Mouse (Mus musculus): ENCODE data around the gene 2310034G01Rik. TPM values are rescaled to one million over a fixed set of nuclear protein-coding genes. Genes with fewer than 3 reads are reported as not detected.

2310034G01Rik gene
- polyA plus RNA-seq, 1 experiment from 2014 or later: 1.9 TPM

DNA sequence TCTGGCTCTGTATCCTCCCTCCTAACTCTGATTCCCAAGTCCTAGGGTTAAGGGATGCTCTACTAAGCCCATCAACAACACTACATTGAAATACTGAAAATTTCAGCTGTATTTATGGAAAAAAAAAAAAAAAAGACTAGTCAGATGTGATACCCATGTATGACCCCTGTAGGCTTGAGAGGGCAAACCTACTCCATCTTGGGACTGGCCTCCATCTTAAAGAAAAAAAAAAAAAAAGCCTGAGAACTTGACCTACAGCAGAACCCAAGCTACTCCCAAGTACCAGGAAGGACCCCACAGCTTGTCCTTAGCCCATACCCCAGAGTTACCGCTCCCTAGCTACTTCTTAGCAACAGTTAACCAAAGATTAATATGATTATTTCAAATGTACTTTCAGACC is 3.0 kb downstream of the 2310034G01Rik start:
- Histone ChIP-seq H3K9ac (ENCODE audit: low read length) (no peak overlapping the region), H3K27me3 (ENCODE audit: control insufficient read depth, insufficient read depth, low read depth, low read length) (peaks cover 4% of the 10 kb centered on the region; the same call in 1 of the 2 replicates)
- WGBS: 100% methylated on average over 1 of the region's 1 CpGs

DNA sequence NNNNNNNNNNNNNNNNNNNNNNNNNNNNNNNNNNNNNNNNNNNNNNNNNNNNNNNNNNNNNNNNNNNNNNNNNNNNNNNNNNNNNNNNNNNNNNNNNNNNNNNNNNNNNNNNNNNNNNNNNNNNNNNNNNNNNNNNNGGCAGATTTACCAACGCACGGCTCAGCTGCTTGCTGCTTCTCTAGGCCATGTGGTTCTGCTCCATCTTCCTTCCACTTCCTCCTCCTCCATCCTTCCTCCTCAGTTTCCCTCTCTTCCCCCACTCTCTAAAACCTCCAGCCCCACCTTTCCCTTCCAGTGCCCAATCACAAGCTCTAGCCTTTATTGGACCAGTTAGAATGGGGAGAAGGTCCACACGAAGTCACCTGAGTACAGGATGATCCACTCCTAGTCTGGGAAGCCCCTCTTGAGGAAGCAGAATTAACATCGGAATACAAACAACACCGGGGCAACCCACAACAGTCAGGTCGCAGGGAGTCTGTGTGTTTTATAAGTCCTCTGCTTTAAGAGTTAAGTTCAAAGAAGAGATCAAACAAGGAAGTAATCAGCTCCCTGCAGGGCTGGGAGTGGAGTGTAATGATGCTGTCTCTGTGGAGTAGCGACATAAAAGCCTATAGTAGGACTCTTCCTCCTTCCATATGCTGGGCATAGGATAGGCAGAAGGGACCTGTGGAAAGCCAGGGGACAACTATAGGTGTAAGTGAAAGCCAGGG is 5.2 kb downstream of the 2310034G01Rik start:
- Histone ChIP-seq H3K27ac (ENCODE audit: low read length) (no peak overlapping the region), H3K4me3 (ENCODE audit: low read length) (no peak overlapping the region), H3K27me3 (ENCODE audit: control insufficient read depth, insufficient read depth, low read depth, low read length) (peaks cover 4% of the 10 kb centered on the region; the same call in 1 of the 2 replicates), H3K9ac (ENCODE audit: low read length) (no peak overlapping the region), H3K4me1 (replicated peaks; ENCODE audit: control insufficient read depth, insufficient read depth, low read length) (peaks cover 12% of the 10 kb centered on the region), H3K36me3 (ENCODE audit: control insufficient read depth, insufficient read depth, low read length) (no peaks in the 10 kb centered on the region), H3K4me2 (ENCODE audit: low read depth, low read length) (no peak overlapping the region), H3K9me3 (ENCODE audit: control insufficient read depth, low read length) (no peaks in the 10 kb centered on the region)
- no peak for ATAC-seq (ENCODE audit: low read depth)
- WGBS: 22% methylated on average over 7 of the region's 7 CpGs

More for the DNA sequence above, 3.0 kb downstream of the 2310034G01Rik start:
- Histone ChIP-seq H3K4me2 (ENCODE audit: low read depth, low read length) (no peak overlapping the region), H3K27ac (ENCODE audit: low read length) (no peak overlapping the region), H3K36me3 (ENCODE audit: control insufficient read depth, insufficient read depth, low read length) (no peaks in the 10 kb centered on the region), H3K4me3 (ENCODE audit: low read length) (no peak overlapping the region), H3K9me3 (ENCODE audit: control insufficient read depth, low read length) (no peaks in the 10 kb centered on the region), H3K4me1 (replicated peaks; ENCODE audit: control insufficient read depth, insufficient read depth, low read length) (peaks cover 15% of the 10 kb centered on the region)
- ATAC-seq (ENCODE audit: low read depth): no peak

DNA sequence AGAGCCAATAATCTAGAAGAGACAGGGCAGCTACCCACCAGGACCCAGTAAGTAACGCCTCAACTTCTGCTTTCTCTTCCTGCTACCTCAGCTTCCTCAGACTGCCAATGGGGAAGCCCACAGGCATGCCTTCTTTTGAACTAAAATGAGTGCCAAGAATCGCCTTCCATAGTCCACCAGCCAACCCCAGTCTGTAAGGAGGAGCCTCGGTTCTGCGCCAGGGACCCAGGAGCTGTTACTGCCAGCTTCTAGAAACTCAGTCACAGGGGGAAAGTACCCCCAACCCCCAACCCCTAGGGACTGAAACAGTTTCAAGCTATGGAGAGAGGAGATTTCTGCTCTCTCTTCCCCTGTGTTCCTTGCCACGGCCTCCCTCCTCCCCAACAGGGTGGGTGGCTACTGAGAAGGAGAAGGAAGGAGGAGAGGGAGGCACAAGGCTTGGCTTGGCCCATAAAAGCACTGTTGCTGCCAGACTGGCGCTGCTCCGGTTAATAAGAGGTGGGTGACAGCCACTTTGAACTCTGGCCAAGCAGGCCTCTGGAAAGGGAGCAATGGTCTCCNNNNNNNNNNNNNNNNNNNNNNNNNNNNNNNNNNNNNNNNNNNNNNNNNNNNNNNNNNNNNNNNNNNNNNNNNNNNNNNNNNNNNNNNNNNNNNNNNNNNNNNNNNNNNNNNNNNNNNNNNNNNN is 10.7 kb downstream of the 2310034G01Rik start:
- H3K27ac ChIP-seq (ENCODE audit: low read length): peak overlapping the region; percentile 69
- H3K4me2 ChIP-seq (ENCODE audit: low read depth, low read length): peak overlapping the region; percentile 73; the same call in 1 of the 2 replicates
- H3K36me3 ChIP-seq (ENCODE audit: control insufficient read depth, insufficient read depth, low read length): no peaks in the 10 kb centered on the region
- peak; percentile 29 for ATAC-seq (ENCODE audit: low read depth)
- H3K4me1 ChIP-seq (replicated peaks; ENCODE audit: control insufficient read depth, insufficient read depth, low read length): peaks cover 15% of the 10 kb centered on the region
- H3K4me3 ChIP-seq (ENCODE audit: low read length): no peak overlapping the region; the same call in 1 of the 2 replicates
- H3K9me3 ChIP-seq (ENCODE audit: control insufficient read depth, low read length): no peaks in the 10 kb centered on the region
- peak overlapping the region; percentile 62 for H3K9ac ChIP-seq (ENCODE audit: low read length)
- peaks cover 4% of the 10 kb centered on the region; the same call in 1 of the 2 replicates for H3K27me3 ChIP-seq (ENCODE audit: control insufficient read depth, insufficient read depth, low read depth, low read length)
- WGBS: 58% methylated on average over 7 of the region's 7 CpGs

- Histone ChIP-seq H3K27ac (ENCODE audit: low read length) (peak overlapping the region; percentile 69), H3K9ac (ENCODE audit: low read length) (peak overlapping the region; percentile 62), H3K9me3 (ENCODE audit: control insufficient read depth, low read length) (no peaks in the 10 kb centered on the region), H3K4me1 (replicated peaks; ENCODE audit: control insufficient read depth, insufficient read depth, low read length) (peaks cover 15% of the 10 kb centered on the region), H3K4me2 (ENCODE audit: low read depth, low read length) (peak overlapping the region; percentile 73), H3K4me3 (ENCODE audit: low read length) (peak overlapping the region; percentile 86), H3K36me3 (ENCODE audit: control insufficient read depth, insufficient read depth, low read length) (no peaks in the 10 kb centered on the region), H3K27me3 (ENCODE audit: control insufficient read depth, insufficient read depth, low read depth, low read length) (peaks cover 2% of the 10 kb centered on the region; the same call in 1 of the 2 replicates)
- ATAC-seq (ENCODE audit: low read depth): peak; percentile 32; the same call in 1 of the 2 replicates
- 53% methylated on average over 6 of the region's 6 CpGs for WGBS
Measured at GRCm38 (mm10) chr19:46338942-46339286, 11.2 kb downstream of the 2310034G01Rik start.

- Histone ChIP-seq H3K27me3 (ENCODE audit: control insufficient read depth, insufficient read depth, low read depth, low read length) (no peaks in the 10 kb centered on the region), H3K4me1 (replicated peaks; ENCODE audit: control insufficient read depth, insufficient read depth, low read length) (peaks cover 15% of the 10 kb centered on the region), H3K36me3 (ENCODE audit: control insufficient read depth, insufficient read depth, low read length) (no peaks in the 10 kb centered on the region), H3K9ac (ENCODE audit: low read length) (peak within 1 kb of the TSS; percentile 88), H3K4me3 (ENCODE audit: low read length) (peak within 1 kb of the TSS; percentile 86), H3K27ac (ENCODE audit: low read length) (peak within 1 kb of the TSS; percentile 69), H3K9me3 (ENCODE audit: control insufficient read depth, low read length) (no peaks in the 10 kb centered on the region), H3K4me2 (ENCODE audit: low read depth, low read length) (peak within 1 kb of the TSS; percentile 73)
- ATAC-seq (ENCODE audit: low read depth): peak; percentile 92
- under 1% methylated on average over 31 of the region's 31 CpGs for WGBS
Measured at GRCm38 (mm10) chr19:46338331-46338936, 11.7 kb downstream of the 2310034G01Rik start, which contains the start of gene Cuedc2. TSS of gene Cuedc2 (minus strand) at chr19:46338702.

DNA sequence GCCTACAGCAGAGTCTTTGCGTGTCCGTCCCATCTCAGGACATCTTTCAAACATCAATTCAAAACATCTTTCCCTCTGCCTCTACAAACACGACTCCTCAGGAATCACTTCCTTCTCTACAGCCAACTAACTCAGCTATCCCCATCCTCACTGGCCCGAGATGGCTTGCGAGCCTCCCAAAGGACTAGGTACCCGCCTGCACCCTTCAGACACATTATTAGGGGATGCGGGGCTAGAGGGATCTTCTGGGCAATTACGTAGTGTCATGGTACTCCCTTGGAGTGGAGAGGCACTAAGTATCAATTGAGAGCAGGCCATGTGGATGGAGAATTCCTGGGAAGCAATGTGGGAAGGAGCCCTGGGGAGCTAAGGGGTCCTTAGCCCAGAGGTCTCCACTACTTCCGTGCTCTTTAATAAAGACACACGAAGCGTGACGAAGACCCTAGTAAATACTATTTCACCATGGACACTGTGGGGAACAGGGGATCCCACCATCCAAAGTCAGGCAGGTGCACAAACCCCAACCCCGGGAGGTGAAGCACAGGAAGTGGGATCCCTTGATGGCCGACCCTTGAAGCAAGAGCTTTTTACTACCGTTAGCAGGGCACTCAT is 12.3 kb downstream of the 2310034G01Rik start:
- H3K27ac ChIP-seq (ENCODE audit: low read length): peak overlapping the region; percentile 7; the same call in 1 of the 2 replicates
- 31% methylated on average over 15 of the region's 15 CpGs for WGBS
- ATAC-seq (ENCODE audit: low read depth): no peak

DNA sequence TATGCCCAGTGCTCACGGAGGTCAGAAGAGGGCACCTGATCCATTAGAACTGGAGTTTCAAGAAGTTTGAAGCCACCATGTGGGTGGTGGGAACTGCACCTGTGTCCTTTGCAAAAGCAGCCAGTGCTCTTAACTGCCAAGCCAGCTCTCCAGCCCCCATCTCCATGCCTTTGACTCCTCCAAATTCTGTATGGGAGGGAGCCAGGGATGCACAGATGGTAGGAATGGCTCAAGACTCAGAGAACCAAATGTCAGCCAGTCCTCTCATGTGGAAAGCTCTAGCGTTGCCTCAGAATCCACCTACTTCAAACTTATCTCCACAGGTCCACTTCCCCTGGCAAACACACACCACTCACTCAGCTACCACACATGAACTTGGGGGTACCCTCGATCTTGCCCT is 16.2 kb downstream of the 2310034G01Rik start:
- Histone ChIP-seq H3K36me3 (ENCODE audit: control insufficient read depth, insufficient read depth, low read length) (no peaks in the 10 kb centered on the region), H3K9me3 (ENCODE audit: control insufficient read depth, low read length) (no peaks in the 10 kb centered on the region), H3K27ac (ENCODE audit: low read length) (no peak overlapping the region), H3K4me1 (replicated peaks; ENCODE audit: control insufficient read depth, insufficient read depth, low read length) (peaks cover 14% of the 10 kb centered on the region), H3K27me3 (ENCODE audit: control insufficient read depth, insufficient read depth, low read depth, low read length) (no peaks in the 10 kb centered on the region), H3K4me2 (ENCODE audit: low read depth, low read length) (no peak overlapping the region), H3K4me3 (ENCODE audit: low read length) (no peak overlapping the region), H3K9ac (ENCODE audit: low read length) (no peak overlapping the region)
- WGBS: 80% methylated on average over 3 of the region's 3 CpGs
- no peak for ATAC-seq (ENCODE audit: low read depth)

More for the DNA sequence above, 12.3 kb downstream of the 2310034G01Rik start:
- H3K4me1 ChIP-seq (replicated peaks; ENCODE audit: control insufficient read depth, insufficient read depth, low read length): peaks cover 15% of the 10 kb centered on the region
- H3K36me3 ChIP-seq (ENCODE audit: control insufficient read depth, insufficient read depth, low read length): no peaks in the 10 kb centered on the region
- H3K4me2 ChIP-seq (ENCODE audit: low read depth, low read length): peak overlapping the region; percentile 73
- H3K27me3 ChIP-seq (ENCODE audit: control insufficient read depth, insufficient read depth, low read depth, low read length): no peaks in the 10 kb centered on the region
- peak overlapping the region; percentile 86 for H3K4me3 ChIP-seq (ENCODE audit: low read length)
- no peaks in the 10 kb centered on the region for H3K9me3 ChIP-seq (ENCODE audit: control insufficient read depth, low read length)
- H3K9ac ChIP-seq (ENCODE audit: low read length): peak overlapping the region; percentile 88

GRCm38 (mm10) chr19:46332721-46333339 is 17.3 kb downstream of the 2310034G01Rik start:
- no peak overlapping the region for H3K27ac ChIP-seq (ENCODE audit: low read length)
- no peaks in the 10 kb centered on the region for H3K9me3 ChIP-seq (ENCODE audit: control insufficient read depth, low read length)
- WGBS: 50% methylated on average over 7 of the region's 7 CpGs
- ATAC-seq (ENCODE audit: low read depth): no peak
- no peaks in the 10 kb centered on the region for H3K27me3 ChIP-seq (ENCODE audit: control insufficient read depth, insufficient read depth, low read depth, low read length)
- H3K36me3 ChIP-seq (ENCODE audit: control insufficient read depth, insufficient read depth, low read length): no peaks in the 10 kb centered on the region
- no peak overlapping the region for H3K9ac ChIP-seq (ENCODE audit: low read length)
- H3K4me1 ChIP-seq (replicated peaks; ENCODE audit: control insufficient read depth, insufficient read depth, low read length): peaks cover 13% of the 10 kb centered on the region
- no peak overlapping the region for H3K4me2 ChIP-seq (ENCODE audit: low read depth, low read length)
- no peak overlapping the region for H3K4me3 ChIP-seq (ENCODE audit: low read length)

All from lung, embryonic 16.5 days (tissue).